Mouse (Mus musculus) E14TG2a.4 (cell line): ENCODE measurements at regions not wholly inside any gene's neighbourhood (a gene's known extent, or its start where the extent isn't known, plus 50 kb on each side); places are given as distances from the start of the nearest gene placed in this dataset.

Experiments used
- H3K27me3 ChIP-seq: 2 replicates; pipeline ENCODE4 v1.6.1; 2014; ENCODE audit warnings: low read length, control low read depth; ENCODE audit not compliant: insufficient read depth
- H3K36me3 ChIP-seq: 2 replicates; pipeline ENCODE4 v1.6.1; 2014; ENCODE audit warnings: low read length, control low read depth; ENCODE audit not compliant: insufficient read depth
- H3K4me1 ChIP-seq: replicated peaks from 2 replicates; pipeline ENCODE4 v1.6.1; 2014; ENCODE audit warnings: low read depth, low read length, control low read depth
- H3K4me3 ChIP-seq: replicated peaks from 2 replicates; pipeline ENCODE4 v1.5.1; 2014; ENCODE audit warnings: mild to moderate bottlenecking, low read length
- H3K9me3 ChIP-seq: 2 replicates; pipeline ENCODE4 v1.6.1; 2014; ENCODE audit warnings: low read length, control low read depth
- CTCF ChIP-seq: conservative IDR thresholded peaks from 2 replicates; pipeline ENCODE4 v1.5.1; 2014; ENCODE audit warnings: low read length
- NANOG ChIP-seq: IDR thresholded peaks from 2 replicates; pipeline ENCODE4 v1.6.1; 2014; ENCODE audit warnings: borderline replicate concordance, low read length, mixed read lengths
- POU5F1 ChIP-seq: IDR thresholded peaks from 2 replicates; pipeline ENCODE4 v1.6.1; 2014; ENCODE audit warnings: low read length, borderline replicate concordance

DNA sequence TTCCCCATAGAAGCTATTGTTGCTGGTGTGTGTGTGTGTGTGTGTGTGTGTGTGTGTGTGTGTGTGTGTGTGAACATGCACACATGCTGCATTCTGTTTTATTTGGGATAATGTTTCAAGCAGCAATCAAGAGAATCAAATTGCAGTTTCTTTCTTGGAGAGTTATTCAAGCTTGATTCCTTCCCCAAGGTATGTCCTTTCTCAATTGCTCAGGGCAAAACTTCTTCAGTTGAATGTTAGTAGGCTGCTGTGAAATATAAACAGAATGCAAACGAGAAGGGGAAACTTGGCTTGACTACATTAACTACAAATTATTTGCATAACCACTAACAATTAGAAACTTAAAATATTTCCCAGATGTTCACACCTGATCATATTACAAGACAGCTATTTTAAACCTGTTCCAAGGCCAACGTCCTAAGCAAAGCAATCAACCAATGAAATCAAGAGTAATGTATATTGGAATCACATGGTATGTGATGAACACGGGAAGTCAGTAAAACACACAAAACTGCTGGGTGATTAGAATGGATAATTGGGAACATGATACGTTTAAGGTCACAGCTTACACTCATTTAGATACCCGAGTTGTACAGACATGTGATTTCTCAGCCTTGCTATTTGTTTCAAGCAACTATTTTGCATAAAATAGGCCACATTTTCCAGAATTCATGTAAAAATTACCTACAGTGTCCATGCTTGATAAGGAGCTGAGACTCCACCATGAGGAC is 116.2 kb downstream of the Cxcl12 start:
- Histone ChIP-seq H3K4me3 (no peak overlapping the region), H3K36me3 (no peaks in the 10 kb centered on the region), H3K9me3 (0 out of 2 replicates have a peak, but pooled peaks cover 4% of the 10 kb centered on the region), H3K27me3 (peaks cover 4% of the 10 kb centered on the region; the same call in 1 of the 2 replicates), H3K4me1 (no peaks in the 10 kb centered on the region)
- TF ChIP-seq NANOG (no peak), POU5F1 (no peak), CTCF (no peak)

DNA sequence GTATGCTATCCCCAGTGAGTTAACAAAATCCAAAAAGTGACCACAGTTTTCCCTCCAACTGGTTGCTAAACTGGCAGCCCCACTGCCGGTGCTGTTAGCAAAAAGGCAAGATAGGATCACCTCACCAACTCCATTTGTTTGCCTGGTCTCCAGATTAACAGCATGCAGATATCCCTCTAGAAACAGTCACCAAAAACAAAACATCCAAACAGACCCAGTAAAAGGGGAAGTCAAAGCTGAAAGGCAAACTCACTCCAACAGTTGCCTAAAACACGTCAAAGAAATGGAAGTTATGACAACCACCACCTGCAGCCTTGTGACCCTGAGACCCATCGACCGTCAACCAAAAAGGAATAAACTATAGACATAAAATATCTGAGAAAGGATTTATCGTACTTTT is 119.1 kb downstream of the Cxcl12 start:
- no peak overlapping the region for H3K4me3 ChIP-seq
- H3K4me1 ChIP-seq, result no peaks in the 10 kb centered on the region
- TF ChIP-seq POU5F1 (no peak), NANOG (no peak), CTCF (no peak)
- H3K9me3 ChIP-seq, result 0 out of 2 replicates have a peak, but pooled peaks cover 4% of the 10 kb centered on the region
- no peaks in the 10 kb centered on the region for H3K36me3 ChIP-seq
- H3K27me3 ChIP-seq, result no peaks in the 10 kb centered on the region

DNA sequence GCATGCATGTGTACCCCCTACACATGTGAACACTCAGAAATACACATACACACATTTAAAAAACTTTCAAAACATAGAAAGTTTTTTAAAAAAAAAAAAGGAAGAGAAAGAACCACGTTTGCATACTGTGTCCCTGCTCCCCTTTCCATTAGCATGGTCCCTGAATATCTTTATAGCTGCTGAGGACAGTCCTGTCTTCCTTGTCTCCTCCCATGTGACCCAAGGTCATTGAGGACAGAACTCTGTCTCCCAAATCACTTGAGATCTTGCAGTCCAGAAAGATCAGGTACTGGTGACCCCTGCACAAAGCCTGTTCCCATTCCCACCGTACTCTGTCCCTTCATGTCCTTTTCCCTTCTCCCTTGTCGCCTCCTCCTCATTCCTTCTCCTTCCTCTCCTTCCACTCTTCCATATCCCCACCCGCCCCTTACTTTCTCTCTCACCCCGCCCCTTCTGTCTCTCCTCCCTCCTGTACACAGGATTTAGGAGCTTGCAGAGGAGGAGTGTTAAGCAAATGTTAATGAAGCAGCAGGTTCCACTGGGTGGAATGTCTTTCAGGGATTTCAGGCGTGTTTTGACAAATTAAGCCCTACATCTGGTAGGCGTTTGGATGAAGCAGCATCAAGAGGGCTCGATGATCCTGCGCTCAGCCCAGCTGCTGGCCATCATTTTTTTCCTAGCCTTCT is 125.6 kb downstream of the Cxcl12 start:
- no peaks in the 10 kb centered on the region for H3K36me3 ChIP-seq
- H3K9me3 ChIP-seq, result no peaks in the 10 kb centered on the region
- peaks cover 9% of the 10 kb centered on the region for H3K27me3 ChIP-seq
- H3K4me1 ChIP-seq, result peaks cover 17% of the 10 kb centered on the region
- no peak overlapping the region for H3K4me3 ChIP-seq
- no peak for TF ChIP-seq POU5F1
- TF ChIP-seq CTCF, result no peak
- TF ChIP-seq NANOG, result no peak

DNA sequence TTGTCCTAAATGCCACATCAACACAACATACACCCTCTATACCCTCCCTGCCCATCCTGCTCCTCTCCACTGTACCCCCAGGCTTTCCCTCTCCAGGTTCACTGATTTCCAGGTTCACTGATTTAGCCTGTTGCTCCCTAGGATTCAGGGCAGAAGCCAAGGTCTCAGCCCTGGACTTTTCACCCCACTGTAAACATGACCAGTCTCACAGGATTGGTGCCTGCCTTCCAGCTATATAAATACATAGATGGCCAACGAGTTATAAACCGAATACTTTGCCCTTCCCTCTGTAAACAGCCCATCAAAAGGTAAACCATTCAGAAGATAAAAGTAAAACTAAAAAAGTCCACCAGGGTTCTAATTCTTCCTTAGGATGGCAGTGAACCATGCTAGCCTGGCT is 129.6 kb downstream of the Cxcl12 start:
- Histone ChIP-seq H3K36me3 (no peaks in the 10 kb centered on the region), H3K27me3 (peaks cover 9% of the 10 kb centered on the region), H3K4me1 (peaks cover 17% of the 10 kb centered on the region), H3K4me3 (no peak overlapping the region), H3K9me3 (no peaks in the 10 kb centered on the region)
- TF ChIP-seq CTCF (no peak), NANOG (no peak), POU5F1 (no peak)

DNA sequence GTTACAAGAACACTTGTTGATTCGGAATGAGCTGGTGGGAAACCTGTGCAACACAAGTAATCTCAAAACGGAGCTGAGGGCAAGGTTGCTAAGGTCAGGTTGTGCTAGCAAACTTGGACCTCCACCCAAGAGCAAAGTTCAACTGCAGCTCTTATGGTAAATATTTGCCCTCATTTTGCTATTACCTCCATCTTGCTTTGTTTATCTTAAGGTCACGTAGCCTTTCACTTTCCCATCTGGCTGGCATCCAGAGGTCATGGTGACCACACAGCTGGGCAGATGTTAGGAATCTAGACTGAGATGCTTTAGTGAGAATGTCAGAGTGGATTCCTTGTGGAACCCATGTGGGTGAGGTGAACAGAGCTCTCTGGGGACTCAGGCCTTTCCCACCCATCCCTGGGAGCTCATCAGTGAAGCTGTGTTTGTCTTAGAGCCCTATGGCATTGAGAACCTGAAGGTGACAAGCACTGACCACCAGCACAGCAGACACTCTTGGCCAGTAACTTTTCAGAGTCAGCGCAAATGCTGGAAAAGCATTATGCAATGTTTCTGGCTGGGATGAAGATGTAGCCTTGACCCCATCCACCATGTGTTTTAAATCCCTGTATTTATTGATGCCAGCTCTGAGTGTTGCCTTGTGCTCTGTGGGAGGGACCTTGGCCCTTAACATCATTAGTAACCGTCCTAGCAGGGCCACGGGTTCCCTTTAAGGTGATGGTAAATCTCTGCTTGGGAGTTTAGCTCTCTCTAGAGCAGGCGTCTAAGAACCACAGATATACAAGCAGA is 131.4 kb downstream of the Cxcl12 start:
- H3K4me1 ChIP-seq, result peaks cover 2% of the 10 kb centered on the region
- no peaks in the 10 kb centered on the region for H3K36me3 ChIP-seq
- H3K9me3 ChIP-seq, result no peaks in the 10 kb centered on the region
- peaks cover 9% of the 10 kb centered on the region for H3K27me3 ChIP-seq
- H3K4me3 ChIP-seq, result no peak overlapping the region
- TF ChIP-seq POU5F1 (no peak), CTCF (no peak), NANOG (no peak)

DNA sequence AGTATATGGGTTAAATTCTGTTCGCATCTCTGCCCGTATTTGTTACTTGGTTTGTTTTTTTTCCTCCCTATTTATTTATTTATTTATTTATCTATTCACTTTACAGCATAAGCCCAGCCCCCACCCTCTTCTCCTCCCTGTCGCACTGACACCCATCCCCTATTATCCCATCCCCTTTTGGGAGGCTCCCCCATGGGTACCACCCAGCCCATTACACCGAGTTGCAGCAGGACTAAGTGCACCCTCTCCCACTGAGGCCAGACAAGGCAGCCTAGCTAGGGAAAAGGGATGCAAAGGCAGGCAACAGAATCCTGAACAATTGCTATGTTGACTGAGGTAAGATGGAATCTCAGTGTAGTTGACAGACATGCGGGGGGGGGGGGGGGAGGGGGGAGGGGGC is 135.0 kb downstream of the Cxcl12 start:
- no peak overlapping the region for H3K4me3 ChIP-seq
- H3K9me3 ChIP-seq, result no peaks in the 10 kb centered on the region
- H3K36me3 ChIP-seq, result no peaks in the 10 kb centered on the region
- no peaks in the 10 kb centered on the region for H3K27me3 ChIP-seq
- TF ChIP-seq NANOG (no peak), CTCF (no peak), POU5F1 (no peak)
- no peaks in the 10 kb centered on the region for H3K4me1 ChIP-seq

DNA sequence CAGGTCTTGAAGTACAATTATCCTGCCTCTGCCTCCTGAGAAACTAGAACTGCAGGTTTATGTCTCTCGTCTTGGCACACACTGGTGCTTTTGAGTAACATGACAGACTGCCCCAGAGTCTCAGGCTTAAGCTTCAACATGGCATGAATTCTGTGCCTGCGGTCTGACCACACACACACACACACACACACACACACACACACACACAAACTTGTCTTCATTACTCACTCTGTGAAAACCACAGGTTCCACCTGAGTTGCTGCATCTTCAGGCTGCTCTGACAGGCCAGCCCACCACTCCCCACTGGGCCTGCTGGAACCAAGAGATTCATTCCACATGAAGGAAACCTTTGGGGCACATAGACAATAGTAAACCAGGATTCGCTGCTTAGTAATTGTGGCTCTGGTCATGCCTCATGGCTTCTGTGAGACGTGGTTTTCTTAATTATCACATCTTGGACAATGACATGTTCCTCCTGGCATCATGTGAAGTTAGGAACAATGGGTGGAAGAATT is 137.5 kb downstream of the Cxcl12 start:
- no peaks in the 10 kb centered on the region for H3K27me3 ChIP-seq
- TF ChIP-seq CTCF (no peak), POU5F1 (no peak), NANOG (no peak)
- H3K4me3 ChIP-seq, result no peak overlapping the region
- H3K36me3 ChIP-seq, result no peaks in the 10 kb centered on the region
- no peaks in the 10 kb centered on the region for H3K4me1 ChIP-seq
- H3K9me3 ChIP-seq, result no peaks in the 10 kb centered on the region

DNA sequence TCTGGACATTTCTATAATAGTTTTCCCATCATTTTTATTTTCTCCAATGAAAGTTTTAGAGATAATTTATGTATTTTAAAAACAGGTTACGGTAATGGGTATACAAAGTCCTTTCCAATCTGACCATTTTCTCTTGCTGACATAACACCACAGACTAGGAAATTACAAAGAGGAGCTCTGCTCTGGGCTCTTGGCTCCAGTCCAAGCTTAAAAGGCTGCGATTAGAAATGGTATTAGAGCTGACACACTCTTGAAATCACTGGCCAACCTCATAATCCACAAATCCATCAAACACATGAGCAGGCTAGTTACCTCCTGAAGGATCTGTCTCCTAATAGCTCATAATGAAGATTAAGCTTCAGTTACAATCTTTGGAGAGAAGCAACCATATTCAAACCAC is 140.3 kb downstream of the Cxcl12 start:
- Histone ChIP-seq H3K4me1 (no peaks in the 10 kb centered on the region), H3K4me3 (no peak overlapping the region), H3K36me3 (no peaks in the 10 kb centered on the region), H3K9me3 (no peaks in the 10 kb centered on the region), H3K27me3 (no peaks in the 10 kb centered on the region)
- TF ChIP-seq CTCF, result no peak
- TF ChIP-seq POU5F1, result no peak
- TF ChIP-seq NANOG, result no peak
